Mouse (Mus musculus): ENCODE measurements around the gene Akr1c18. TPM values are rescaled to one million over a fixed set of nuclear protein-coding genes. Genes with fewer than 3 reads are reported as not detected.
"Not testable (repeated sequence)": the region's sequence is repeated elsewhere in the genome, so short reads cannot be mapped to it uniquely, and the experiment has no call there.

Akr1c18 gene
- not detected in 2 replicates for polyA plus RNA-seq (2012; rRNA removed)

- Histone ChIP-seq H3K4me3 (ENCODE audit: low read depth, low read length) (no peak within 1 kb of the TSS), H3K27me3 (ENCODE audit: control insufficient read depth, insufficient read depth, low read length) (no peaks in the 10 kb centered on the region; the same call in 1 of the 2 replicates), H3K4me1 (ENCODE audit: control insufficient read depth, insufficient read depth, insufficient read length, low read length) (no peaks in the 10 kb centered on the region), H3K36me3 (ENCODE audit: control insufficient read depth, insufficient read depth, low read length) (no peaks in the 10 kb centered on the region), H3K27ac (ENCODE audit: insufficient read depth, low read depth, low read length) (no peak within 1 kb of the TSS)
- TF ChIP-seq POLR2A (IDR thresholded peaks at IDR 0.05; ENCODE audit: low read depth, low read length): no peak
- no peak for TF ChIP-seq CTCF (IDR thresholded peaks at IDR 0.05; ENCODE audit: extremely low read depth, insufficient read length, insufficient replicate concordance, low read depth, low read length)
- WGBS: 38% methylated on average over 5 of the region's 5 CpGs
These were observed at the start of gene Akr1c18 for GRCm38 (mm10) chr13:4150518-4150917. TSS of gene Akr1c18 (minus strand) at chr13:4150654.

GRCm38 (mm10) chr13:4192511-4192910, 42.1 kb upstream of the Akr1c18 start:
- Histone ChIP-seq H3K4me3 (ENCODE audit: low read depth, low read length) (no peak overlapping the region), H3K36me3 (ENCODE audit: control insufficient read depth, insufficient read depth, low read length) (peaks cover 11% of the 10 kb centered on the region), H3K27ac (ENCODE audit: insufficient read depth, low read depth, low read length) (no peak overlapping the region), H3K27me3 (ENCODE audit: control insufficient read depth, insufficient read depth, low read length) (no peaks in the 10 kb centered on the region), H3K4me1 (ENCODE audit: control insufficient read depth, insufficient read depth, insufficient read length, low read length) (no peaks in the 10 kb centered on the region; the same call in 1 of the 2 replicates)
- 21% methylated on average over 3 of the region's 3 CpGs for WGBS
- TF ChIP-seq POLR2A (IDR thresholded peaks at IDR 0.05; ENCODE audit: low read depth, low read length) (no peak), CTCF (IDR thresholded peaks at IDR 0.05; ENCODE audit: extremely low read depth, insufficient read length, insufficient replicate concordance, low read depth, low read length) (no peak)

- Histone ChIP-seq H3K4me3 (ENCODE audit: low read depth, low read length) (no peak within 1 kb of the TSS), H3K27ac (ENCODE audit: insufficient read depth, low read depth, low read length) (peak within 1 kb of the TSS; percentile 60), H3K4me1 (ENCODE audit: control insufficient read depth, insufficient read depth, insufficient read length, low read length) (no peaks in the 10 kb centered on the region; the same call in 1 of the 2 replicates), H3K27me3 (ENCODE audit: control insufficient read depth, insufficient read depth, low read length) (no peaks in the 10 kb centered on the region), H3K36me3 (ENCODE audit: control insufficient read depth, insufficient read depth, low read length) (peaks cover 3% of the 10 kb centered on the region; the same call in 1 of the 2 replicates)
- TF ChIP-seq CTCF (IDR thresholded peaks at IDR 0.05; ENCODE audit: extremely low read depth, insufficient read length, insufficient replicate concordance, low read depth, low read length) (no peak), POLR2A (IDR thresholded peaks at IDR 0.05; ENCODE audit: low read depth, low read length) (no peak)
- WGBS: 14% methylated on average over 3 of the region's 3 CpGs
These were observed 40.5 kb upstream of the Akr1c18 start, which contains the start of gene Akr1c13 for GRCm38 (mm10) chr13:4190904-4191303. TSS of gene Akr1c13 (plus strand) at chr13:4191150.

GRCm38 (mm10) chr13:4188174-4188573, 37.7 kb upstream of the Akr1c18 start:
- 73% methylated on average over 2 of the region's 2 CpGs for WGBS
- Histone ChIP-seq H3K27ac (ENCODE audit: insufficient read depth, low read depth, low read length) (no peak overlapping the region), H3K4me3 (ENCODE audit: low read depth, low read length) (no peak overlapping the region), H3K4me1 (ENCODE audit: control insufficient read depth, insufficient read depth, insufficient read length, low read length) (no peaks in the 10 kb centered on the region; the same call in 1 of the 2 replicates), H3K36me3 (ENCODE audit: control insufficient read depth, insufficient read depth, low read length) (no peaks in the 10 kb centered on the region), H3K27me3 (ENCODE audit: control insufficient read depth, insufficient read depth, low read length) (no peaks in the 10 kb centered on the region)
- no peak for TF ChIP-seq CTCF (IDR thresholded peaks at IDR 0.05; ENCODE audit: extremely low read depth, insufficient read length, insufficient replicate concordance, low read depth, low read length)

GRCm38 (mm10) chr13:4186641-4187411, 36.4 kb upstream of the Akr1c18 start:
- not testable (repeated sequence) for H3K27ac ChIP-seq (ENCODE audit: insufficient read depth, low read depth, low read length); H3K27me3 ChIP-seq (ENCODE audit: control insufficient read depth, insufficient read depth, low read length); H3K4me3 ChIP-seq (ENCODE audit: low read depth, low read length); H3K4me1 ChIP-seq (ENCODE audit: control insufficient read depth, insufficient read depth, insufficient read length, low read length); H3K36me3 ChIP-seq (ENCODE audit: control insufficient read depth, insufficient read depth, low read length)
- peak; percentile 12; the same call in 1 of the 2 replicates for TF ChIP-seq CTCF (IDR thresholded peaks at IDR 0.05; ENCODE audit: extremely low read depth, insufficient read length, insufficient replicate concordance, low read depth, low read length)
- WGBS: 54% methylated on average over 7 of the region's 7 CpGs

GRCm38 (mm10) chr13:4183116-4183515, 32.7 kb upstream of the Akr1c18 start:
- WGBS: 55% methylated on average over 9 of the region's 9 CpGs
- Histone ChIP-seq H3K36me3 (ENCODE audit: control insufficient read depth, insufficient read depth, low read length) (no peaks in the 10 kb centered on the region), H3K4me1 (ENCODE audit: control insufficient read depth, insufficient read depth, insufficient read length, low read length) (no peaks in the 10 kb centered on the region), H3K27ac (ENCODE audit: insufficient read depth, low read depth, low read length) (no peak overlapping the region), H3K4me3 (ENCODE audit: low read depth, low read length) (no peak overlapping the region), H3K27me3 (ENCODE audit: control insufficient read depth, insufficient read depth, low read length) (no peaks in the 10 kb centered on the region)
- no peak for TF ChIP-seq CTCF (IDR thresholded peaks at IDR 0.05; ENCODE audit: extremely low read depth, insufficient read length, insufficient replicate concordance, low read depth, low read length)

GRCm38 (mm10) chr13:4181321-4181720, 30.9 kb upstream of the Akr1c18 start:
- not testable (repeated sequence) for H3K4me1 ChIP-seq (ENCODE audit: control insufficient read depth, insufficient read depth, insufficient read length, low read length); H3K4me3 ChIP-seq (ENCODE audit: low read depth, low read length); H3K36me3 ChIP-seq (ENCODE audit: control insufficient read depth, insufficient read depth, low read length); H3K27ac ChIP-seq (ENCODE audit: insufficient read depth, low read depth, low read length); H3K27me3 ChIP-seq (ENCODE audit: control insufficient read depth, insufficient read depth, low read length)
- 96% methylated on average over 4 of the region's 4 CpGs for WGBS
